Mouse (Mus musculus) lung, postnatal 0 days (tissue): ENCODE data around the gene Rsc1a1.

ENCODE experiments used
- CTCF ChIP-seq: IDR thresholded peaks from 2 replicates; pipeline ENCODE4 v1.5.1; 2016; ENCODE audit warnings: antibody characterized with exemption, mild to moderate bottlenecking
- EP300 ChIP-seq: IDR thresholded peaks from 2 replicates; pipeline ENCODE4 v1.6.1; 2016; ENCODE audit warnings: antibody characterized with exemption, mild to moderate bottlenecking, control low read depth

GRCm38 (mm10) chr4:141641353-141641771, 44.0 kb downstream of the Rsc1a1 start:
- TF ChIP-seq EP300 (no peak), CTCF (no peak)
